Mouse (Mus musculus) pancreas, adult 10 weeks (tissue): ENCODE measurements around the gene Il17re. TPM values are rescaled to one million over a fixed set of nuclear protein-coding genes. Genes with fewer than 3 reads are reported as not detected.

Experiments used
- polyA plus RNA-seq: library from polyadenylated mRNA; stranded (reverse); fragments of 350-450 nt; fragmentation: Illumina TruSeq; extraction: RNeasy Lipid Tissue Mini Kit (QIAGEN cat#74804); gene quantifications from one replicate; pipeline ENCODE4 v1.2.3, GENCODE M21; 2015; ENCODE audit warnings: low read depth, low replicate concordance; ENCODE audit not compliant: insufficient read depth

The Il17re gene
- 5.2 TPM for polyA plus RNA-seq

GRCm38 (mm10) chr6:113457952-113458534 lies at the start of gene Il17re:
Gene Il17re, plus strand, starts transcription at chr6:113458484.

GRCm38 (mm10) chr6:113419199-113419587 lies 39.1 kb upstream of the Il17re start, which contains the start of gene Rpusd3:
Gene Rpusd3, minus strand, starts transcription at chr6:113419340.

DNA sequence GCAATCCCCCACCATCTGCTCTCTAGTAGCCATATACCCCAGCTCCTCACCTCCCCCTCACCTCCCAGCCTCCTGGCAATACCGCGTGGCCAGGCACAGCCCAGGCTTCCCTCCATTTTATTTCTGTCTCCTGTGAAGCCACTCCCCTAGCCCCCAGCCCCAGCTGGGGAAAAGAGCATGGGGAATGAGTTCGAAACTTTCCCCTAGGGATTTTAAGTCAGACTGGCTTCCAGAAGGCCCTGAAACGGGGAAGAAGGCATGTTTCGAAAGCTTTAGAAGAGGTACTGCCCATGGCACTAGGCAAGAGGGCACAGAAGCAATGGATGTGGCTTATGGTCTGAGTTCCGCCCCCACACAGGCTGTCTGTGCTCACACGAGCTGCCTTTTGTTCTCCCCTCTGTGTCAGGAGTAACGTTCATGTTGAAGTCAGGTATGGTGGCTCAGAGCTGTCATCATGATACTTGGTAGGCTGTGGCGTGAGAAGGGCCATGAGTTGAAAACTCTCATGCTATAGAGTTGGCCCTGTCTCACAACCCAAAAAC lies 22.5 kb upstream of the Il17re start, which contains the start of gene Cidec:
Gene Cidec (minus strand): TSS at position 97 of the 542 bp plus-strand sequence.

DNA sequence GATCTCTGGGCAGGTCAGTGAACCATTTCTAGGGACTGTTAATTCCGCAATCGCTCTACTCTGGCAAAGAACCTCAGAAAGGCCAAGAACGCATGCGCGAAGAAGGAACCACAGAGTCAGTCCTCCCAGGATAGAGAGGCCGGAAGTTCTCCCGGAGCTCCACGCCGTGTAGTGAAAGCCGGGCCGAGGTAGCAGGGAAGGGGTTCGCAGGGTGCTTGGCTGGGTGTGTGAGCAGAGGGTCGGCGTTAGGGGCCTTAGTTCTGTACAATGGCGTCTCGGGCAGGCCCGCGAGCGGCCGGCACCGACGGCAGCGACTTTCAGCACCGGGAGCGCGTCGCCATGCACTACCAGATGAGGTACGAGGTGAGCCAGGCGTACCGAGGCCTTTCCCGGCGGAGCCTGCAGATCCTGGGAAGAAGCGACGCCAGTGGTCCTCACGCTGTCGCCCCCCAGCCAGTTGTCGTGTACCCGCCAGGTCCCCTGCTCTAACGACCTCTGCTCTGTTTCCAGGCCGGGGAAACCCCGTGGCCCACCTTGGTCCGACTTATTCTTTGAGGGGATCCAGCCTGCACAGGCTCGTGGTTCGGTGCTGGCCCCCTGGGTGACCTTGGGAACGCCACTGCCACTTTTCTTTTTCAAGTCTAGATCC lies 15.7 kb upstream of the Il17re start, which contains the start of gene Jagn1:
Gene Jagn1 (plus strand): TSS at position 128 of the 649 bp plus-strand sequence.

GRCm38 (mm10) chr6:113471297-113471936 lies 13.1 kb downstream of the Il17re start, which contains the start of gene Il17rc:
Gene Il17rc, plus strand, starts transcription at chr6:113471427.

GRCm38 (mm10) chr6:113483100-113483615 lies 24.9 kb downstream of the Il17re start, which contains the start of gene Creld1:
Gene Creld1, plus strand, starts transcription at chr6:113483297.

GRCm38 (mm10) chr6:113501388-113502084 lies 43.3 kb downstream of the Il17re start, which contains the start of gene Prrt3:
Gene Prrt3, minus strand, starts transcription at chr6:113501931.

Other genes with a start within 250 kb of the Il17re start
- gene Mtmr14, start 220.6 kb upstream of the Il17re start, polyA plus RNA-seq = 7.8 TPM
- gene Cpne9, start 176.2 kb upstream of the Il17re start, polyA plus RNA-seq = not detected
- gene Brpf1, start 151.3 kb upstream of the Il17re start, polyA plus RNA-seq = 8.0 TPM
- gene Ogg1, start 131.5 kb upstream of the Il17re start, polyA plus RNA-seq = 4.5 TPM
- gene Camk1, start 114.5 kb upstream of the Il17re start, polyA plus RNA-seq = 21.6 TPM
- 10.0 TPM for gene Tada3, start 80.6 kb upstream of the Il17re start, polyA plus RNA-seq
- gene Arpc4, start 80.4 kb upstream of the Il17re start, polyA plus RNA-seq = 20.2 TPM
- 3.8 TPM for gene Ttll3, start 69.2 kb upstream of the Il17re start, polyA plus RNA-seq
- gene Rpusd3, start 39.1 kb upstream of the Il17re start, polyA plus RNA-seq = 7.7 TPM
- gene Cidec, start 22.7 kb upstream of the Il17re start, polyA plus RNA-seq = 19.3 TPM
- 16.6 TPM for gene Jagn1, start 15.9 kb upstream of the Il17re start, polyA plus RNA-seq
- 7.5 TPM for gene Il17rc, start 12.9 kb downstream of the Il17re start, polyA plus RNA-seq
- gene Creld1, start 24.8 kb downstream of the Il17re start, polyA plus RNA-seq = 5.7 TPM
- not detected for gene Prrt3, start 43.4 kb downstream of the Il17re start, polyA plus RNA-seq
- 14.9 TPM for gene Emc3, start 73.2 kb downstream of the Il17re start, polyA plus RNA-seq
- gene Fancd2, start 73.2 kb downstream of the Il17re start, polyA plus RNA-seq = not detected
- not detected for gene Fancd2os, start 142.2 kb downstream of the Il17re start, polyA plus RNA-seq
- gene Brk1, start 146.3 kb downstream of the Il17re start, polyA plus RNA-seq = 29.6 TPM
- gene Vhl, start 165.5 kb downstream of the Il17re start, polyA plus RNA-seq = 8.1 TPM
- gene Irak2, start 180.0 kb downstream of the Il17re start, polyA plus RNA-seq = 4.0 TPM
- gene Tatdn2, start 238.6 kb downstream of the Il17re start, polyA plus RNA-seq = 9.5 TPM